Mouse (Mus musculus) effector memory CD4-positive, alpha-beta T cell, adult 5 months (primary cell): ENCODE data around the gene Map4k2. TPM values are rescaled to one million over a fixed set of nuclear protein-coding genes. Genes with fewer than 3 reads are reported as not detected.

Experiments used
- polyA plus RNA-seq: library from polyadenylated mRNA; unstranded; fragments of 100-300 nt; shearing (Covaris generic); gene quantifications from one replicate; pipeline ENCODE4 v1.2.1, GENCODE M21; 2017

The Map4k2 gene
- polyA plus RNA-seq = 129 TPM

GRCm38 (mm10) chr19:6340524-6341452 lies at the start of gene Map4k2:
Gene Map4k2, plus strand, starts transcription at chr19:6341135.

GRCm38 (mm10) chr19:6306137-6306551 lies 34.8 kb upstream of the Map4k2 start, which contains the start of gene Cdc42bpg:
Gene Cdc42bpg, plus strand, starts transcription at chr19:6306456.

GRCm38 (mm10) chr19:6334673-6335457 lies 6.1 kb upstream of the Map4k2 start, which contains the start of gene Men1:
Gene Men1, plus strand, starts transcription at chr19:6334979.

GRCm38 (mm10) chr19:6363411-6364240 lies 22.7 kb downstream of the Map4k2 start, which contains the start of gene Sf1:
Gene Sf1, plus strand, starts transcription at chr19:6363690.

GRCm38 (mm10) chr19:6384128-6384527 lies 43.2 kb downstream of the Map4k2 start, which contains the start of gene Pygm:
Gene Pygm, plus strand, starts transcription at chr19:6384399.

GRCm38 (mm10) chr19:6399285-6400095 lies 58.6 kb downstream of the Map4k2 start, which contains the start of gene Rasgrp2:
Gene Rasgrp2, plus strand, starts transcription at chr19:6399340.

Other genes with a start within 250 kb of the Map4k2 start
- gene AC131692.1, start 246.7 kb upstream of the Map4k2 start, polyA plus RNA-seq = not detected
- not detected for gene Naaladl1, start 235.4 kb upstream of the Map4k2 start, polyA plus RNA-seq
- 6.3 TPM for gene Sac3d1, start 222.5 kb upstream of the Map4k2 start, polyA plus RNA-seq
- 25.6 TPM for gene Snx15, start 212.8 kb upstream of the Map4k2 start, polyA plus RNA-seq
- not detected for gene Batf2, start 200.2 kb upstream of the Map4k2 start, polyA plus RNA-seq
- gene Arl2, start 199.6 kb upstream of the Map4k2 start, polyA plus RNA-seq = 25.1 TPM
- gene Majin, start 156.7 kb upstream of the Map4k2 start, polyA plus RNA-seq = not detected
- not detected for gene Gpha2, start 114.8 kb upstream of the Map4k2 start, polyA plus RNA-seq
- gene Ppp2r5b, start 105.3 kb upstream of the Map4k2 start, polyA plus RNA-seq = 19.1 TPM
- gene Atg2a, start 99.5 kb upstream of the Map4k2 start, polyA plus RNA-seq = 79.4 TPM
- 34.0 TPM for gene Ehd1, start 64.4 kb upstream of the Map4k2 start, polyA plus RNA-seq
- gene Cdc42bpg, start 34.7 kb upstream of the Map4k2 start, polyA plus RNA-seq = 0.35 TPM
- 30.0 TPM for gene Men1, start 6.2 kb upstream of the Map4k2 start, polyA plus RNA-seq
- gene Sf1, start 22.6 kb downstream of the Map4k2 start, polyA plus RNA-seq = 603 TPM
- gene Pygm, start 43.3 kb downstream of the Map4k2 start, polyA plus RNA-seq = 2.4 TPM
- 296 TPM for gene Rasgrp2, start 58.2 kb downstream of the Map4k2 start, polyA plus RNA-seq
- gene Nrxn2, start 77.6 kb downstream of the Map4k2 start, polyA plus RNA-seq = not detected
- gene Slc22a12, start 201.9 kb downstream of the Map4k2 start, polyA plus RNA-seq = not detected